Mouse (Mus musculus): ENCODE measurements around the gene Asb10. TPM values are rescaled to one million over a fixed set of nuclear protein-coding genes. Genes with fewer than 3 reads are reported as not detected.
"Not testable (repeated sequence)": the region's sequence is repeated elsewhere in the genome, so short reads cannot be mapped to it uniquely, and the experiment has no call there.

Asb10 gene
- polyA plus RNA-seq, 1 experiment from 2014 or later, result 10.2 TPM

DNA sequence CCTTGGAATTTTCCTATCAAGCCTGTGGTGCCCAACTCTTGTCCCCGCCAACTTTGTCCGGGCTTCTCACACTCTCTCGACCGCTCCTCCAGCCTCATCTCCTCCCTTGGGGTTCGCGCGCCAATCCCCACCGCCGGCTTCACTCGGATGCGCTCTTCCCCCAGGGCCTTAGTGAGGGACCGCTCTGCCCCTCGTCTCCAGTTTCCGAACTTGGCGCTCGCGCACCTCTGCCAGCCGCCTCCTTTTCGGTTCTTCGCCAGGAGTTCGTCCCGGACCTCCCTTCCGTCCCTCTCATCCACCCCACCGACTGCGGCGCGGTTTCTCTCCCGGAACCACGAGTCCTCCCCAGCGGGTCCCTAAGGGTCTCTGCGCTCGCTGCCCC, 36.0 kb upstream of the Asb10 start:
- peak overlapping the region; percentile 80 for H3K27ac ChIP-seq (ENCODE audit: low read length)
- under 1% methylated on average over 32 of the region's 32 CpGs for WGBS

DNA sequence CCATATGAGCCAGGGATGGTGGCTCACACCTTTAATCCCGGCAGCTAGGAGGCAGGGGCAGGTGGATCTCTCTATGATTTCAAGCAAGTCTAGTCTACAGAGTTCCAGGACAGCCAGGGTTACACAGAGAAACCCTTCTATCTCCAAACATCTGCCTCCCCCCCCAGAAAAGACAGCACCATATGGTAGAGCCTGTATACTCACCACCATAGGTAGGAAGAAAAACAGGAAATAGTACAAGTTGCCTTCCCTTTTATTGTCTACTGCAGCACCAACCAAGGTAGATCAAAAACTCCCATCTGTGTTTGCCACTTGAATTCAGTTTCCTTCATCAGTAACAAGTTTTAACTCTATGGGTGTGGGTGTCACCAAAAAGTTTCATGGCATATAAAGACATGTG, 35.2 kb upstream of the Asb10 start:
- H3K4me1 ChIP-seq (ENCODE audit: control insufficient read depth, insufficient read depth, low read length), result peaks cover 15% of the 10 kb centered on the region
- H3K9ac ChIP-seq (ENCODE audit: low read length), result no peak overlapping the region
- peaks cover 25% of the 10 kb centered on the region for H3K36me3 ChIP-seq (ENCODE audit: control insufficient read depth, insufficient read depth)
- H3K27me3 ChIP-seq (ENCODE audit: control insufficient read depth, insufficient read depth, low read length), result no peaks in the 10 kb centered on the region
- no peak for ATAC-seq (replicated peaks; ENCODE audit: extremely low read depth, insufficient read depth, low FRiP score)
- 82% methylated on average over 1 of the region's 1 CpGs for WGBS
- H3K27ac ChIP-seq (ENCODE audit: low read length), result no peak overlapping the region
- H3K9me3 ChIP-seq (replicated peaks; ENCODE audit: control insufficient read depth, low read length), result no peaks in the 10 kb centered on the region
- H3K4me2 ChIP-seq (ENCODE audit: low read depth, low read length), result peak overlapping the region; percentile 96
- H3K4me3 ChIP-seq (ENCODE audit: low read length), result no peak overlapping the region; the same call in 1 of the 2 replicates

More for the DNA sequence above, 36.0 kb upstream of the Asb10 start:
- peak overlapping the region; percentile 90 for H3K4me3 ChIP-seq (ENCODE audit: low read length)
- peaks cover 21% of the 10 kb centered on the region for H3K36me3 ChIP-seq (ENCODE audit: control insufficient read depth, insufficient read depth)
- no peaks in the 10 kb centered on the region for H3K9me3 ChIP-seq (replicated peaks; ENCODE audit: control insufficient read depth, low read length)
- peaks cover 15% of the 10 kb centered on the region for H3K4me1 ChIP-seq (ENCODE audit: control insufficient read depth, insufficient read depth, low read length)
- peak overlapping the region; percentile 96 for H3K4me2 ChIP-seq (ENCODE audit: low read depth, low read length)
- no peaks in the 10 kb centered on the region for H3K27me3 ChIP-seq (ENCODE audit: control insufficient read depth, insufficient read depth, low read length)
- peak overlapping the region; percentile 92 for H3K9ac ChIP-seq (ENCODE audit: low read length)
- peak; percentile 14 for ATAC-seq (replicated peaks; ENCODE audit: extremely low read depth, insufficient read depth, low FRiP score)

DNA sequence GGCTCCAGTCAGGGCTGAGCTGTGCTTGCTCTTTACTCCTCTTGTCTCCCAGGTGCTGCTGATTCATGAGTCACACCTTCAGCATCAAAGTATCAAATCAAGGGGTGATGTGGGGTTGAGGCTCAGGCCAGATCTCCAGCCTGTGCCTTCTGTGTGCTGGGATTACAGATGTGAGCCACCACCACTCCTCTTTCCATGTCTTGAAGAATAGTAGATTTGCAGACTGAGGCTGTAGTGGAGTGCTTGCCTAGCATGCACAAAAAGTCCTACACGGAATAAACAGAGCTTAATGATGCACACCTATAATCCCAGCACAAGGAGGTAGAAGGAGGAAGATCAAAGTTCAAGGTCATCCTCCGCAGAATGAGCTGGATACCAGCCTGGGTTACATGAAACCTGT, 15.9 kb upstream of the Asb10 start, which contains the start of gene 4931409K22Rik:
4931409K22Rik (minus strand) TSS at position 101 of the 400 bp plus-strand sequence.
- no peak within 1 kb of the TSS for H3K4me3 ChIP-seq (ENCODE audit: low read length)
- no peaks in the 10 kb centered on the region; the same call in 1 of the 2 replicates for H3K9me3 ChIP-seq (replicated peaks; ENCODE audit: control insufficient read depth, low read length)
- H3K27ac ChIP-seq (ENCODE audit: low read length), result no peak within 1 kb of the TSS
- no peaks in the 10 kb centered on the region; the same call in 1 of the 2 replicates for H3K27me3 ChIP-seq (ENCODE audit: control insufficient read depth, insufficient read depth, low read length)
- WGBS, result 82% methylated on average over 2 of the region's 2 CpGs
- ATAC-seq (replicated peaks; ENCODE audit: extremely low read depth, insufficient read depth, low FRiP score), result no peak
- H3K4me2 ChIP-seq (ENCODE audit: low read depth, low read length), result no peak within 1 kb of the TSS
- H3K4me1 ChIP-seq (ENCODE audit: control insufficient read depth, insufficient read depth, low read length), result no peaks in the 10 kb centered on the region
- H3K36me3 ChIP-seq (ENCODE audit: control insufficient read depth, insufficient read depth), result no peaks in the 10 kb centered on the region
- H3K9ac ChIP-seq (ENCODE audit: low read length), result no peak within 1 kb of the TSS

- H3K9me3 ChIP-seq (replicated peaks; ENCODE audit: control insufficient read depth, low read length); H3K9ac ChIP-seq (ENCODE audit: low read length); H3K4me3 ChIP-seq (ENCODE audit: low read length); ATAC-seq (replicated peaks; ENCODE audit: extremely low read depth, insufficient read depth, low FRiP score); H3K36me3 ChIP-seq (ENCODE audit: control insufficient read depth, insufficient read depth); H3K27ac ChIP-seq (ENCODE audit: low read length); H3K4me1 ChIP-seq (ENCODE audit: control insufficient read depth, insufficient read depth, low read length); H3K27me3 ChIP-seq (ENCODE audit: control insufficient read depth, insufficient read depth, low read length); H3K4me2 ChIP-seq (ENCODE audit: low read depth, low read length): not testable (repeated sequence)
- WGBS, result 93% methylated on average over 7 of the region's 7 CpGs
Measured at GRCm38 (mm10) chr5:24555335-24555734, 14.6 kb upstream of the Asb10 start.

GRCm38 (mm10) chr5:24553621-24554244, 13.0 kb upstream of the Asb10 start:
- no peak overlapping the region for H3K27ac ChIP-seq (ENCODE audit: low read length)
- peaks cover 7% of the 10 kb centered on the region for H3K4me1 ChIP-seq (ENCODE audit: control insufficient read depth, insufficient read depth, low read length)
- no peak overlapping the region for H3K9ac ChIP-seq (ENCODE audit: low read length)
- no peak overlapping the region for H3K4me2 ChIP-seq (ENCODE audit: low read depth, low read length)
- WGBS, result 51% methylated on average over 5 of the region's 5 CpGs
- H3K36me3 ChIP-seq (ENCODE audit: control insufficient read depth, insufficient read depth), result no peaks in the 10 kb centered on the region
- no peak for ATAC-seq (replicated peaks; ENCODE audit: extremely low read depth, insufficient read depth, low FRiP score)
- H3K9me3 ChIP-seq (replicated peaks; ENCODE audit: control insufficient read depth, low read length), result no peaks in the 10 kb centered on the region; the same call in 1 of the 2 replicates
- H3K4me3 ChIP-seq (ENCODE audit: low read length), result no peak overlapping the region
- H3K27me3 ChIP-seq (ENCODE audit: control insufficient read depth, insufficient read depth, low read length), result peaks cover 3% of the 10 kb centered on the region

- peaks cover 7% of the 10 kb centered on the region for H3K4me1 ChIP-seq (ENCODE audit: control insufficient read depth, insufficient read depth, low read length)
- no peak overlapping the region for H3K27ac ChIP-seq (ENCODE audit: low read length)
- 0 out of 2 replicates have a peak overlapping the region, but pooled peaks have one; percentile 18 for H3K4me3 ChIP-seq (ENCODE audit: low read length)
- peak overlapping the region; percentile 36; the same call in 1 of the 2 replicates for H3K9ac ChIP-seq (ENCODE audit: low read length)
- ATAC-seq (replicated peaks; ENCODE audit: extremely low read depth, insufficient read depth, low FRiP score), result no peak
- WGBS, result 47% methylated on average over 2 of the region's 2 CpGs
- H3K36me3 ChIP-seq (ENCODE audit: control insufficient read depth, insufficient read depth), result no peaks in the 10 kb centered on the region
- peak overlapping the region; percentile 52 for H3K4me2 ChIP-seq (ENCODE audit: low read depth, low read length)
- H3K27me3 ChIP-seq (ENCODE audit: control insufficient read depth, insufficient read depth, low read length), result peaks cover 3% of the 10 kb centered on the region
- H3K9me3 ChIP-seq (replicated peaks; ENCODE audit: control insufficient read depth, low read length), result no peaks in the 10 kb centered on the region; the same call in 1 of the 2 replicates
Measured at GRCm38 (mm10) chr5:24551317-24551688, 10.5 kb upstream of the Asb10 start.

- Histone ChIP-seq H3K27me3 (ENCODE audit: control insufficient read depth, insufficient read depth, low read length) (peaks cover 3% of the 10 kb centered on the region), H3K4me1 (ENCODE audit: control insufficient read depth, insufficient read depth, low read length) (peaks cover 7% of the 10 kb centered on the region), H3K9ac (ENCODE audit: low read length) (peak overlapping the region; percentile 36; the same call in 1 of the 2 replicates), H3K4me3 (ENCODE audit: low read length) (peak overlapping the region; percentile 18; the same call in 1 of the 2 replicates), H3K27ac (ENCODE audit: low read length) (no peak overlapping the region), H3K9me3 (replicated peaks; ENCODE audit: control insufficient read depth, low read length) (no peaks in the 10 kb centered on the region; the same call in 1 of the 2 replicates), H3K36me3 (ENCODE audit: control insufficient read depth, insufficient read depth) (no peaks in the 10 kb centered on the region), H3K4me2 (ENCODE audit: low read depth, low read length) (peak overlapping the region; percentile 52)
- 31% methylated on average over 26 of the region's 26 CpGs for WGBS
- ATAC-seq (replicated peaks; ENCODE audit: extremely low read depth, insufficient read depth, low FRiP score), result peak; percentile 65
Measured at GRCm38 (mm10) chr5:24550598-24551316, 10.0 kb upstream of the Asb10 start.

- Histone ChIP-seq H3K4me3 (ENCODE audit: low read length) (no peak overlapping the region), H3K9ac (ENCODE audit: low read length) (no peak overlapping the region), H3K4me1 (ENCODE audit: control insufficient read depth, insufficient read depth, low read length) (peaks cover 24% of the 10 kb centered on the region), H3K9me3 (replicated peaks; ENCODE audit: control insufficient read depth, low read length) (no peaks in the 10 kb centered on the region), H3K36me3 (ENCODE audit: control insufficient read depth, insufficient read depth) (no peaks in the 10 kb centered on the region), H3K27ac (ENCODE audit: low read length) (no peak overlapping the region), H3K4me2 (ENCODE audit: low read depth, low read length) (no peak overlapping the region), H3K27me3 (ENCODE audit: control insufficient read depth, insufficient read depth, low read length) (no peaks in the 10 kb centered on the region)
- ATAC-seq (replicated peaks; ENCODE audit: extremely low read depth, insufficient read depth, low FRiP score), result no peak
- 80% methylated on average over 7 of the region's 7 CpGs for WGBS
Measured at GRCm38 (mm10) chr5:24542643-24543042, 1.9 kb upstream of the Asb10 start.

DNA sequence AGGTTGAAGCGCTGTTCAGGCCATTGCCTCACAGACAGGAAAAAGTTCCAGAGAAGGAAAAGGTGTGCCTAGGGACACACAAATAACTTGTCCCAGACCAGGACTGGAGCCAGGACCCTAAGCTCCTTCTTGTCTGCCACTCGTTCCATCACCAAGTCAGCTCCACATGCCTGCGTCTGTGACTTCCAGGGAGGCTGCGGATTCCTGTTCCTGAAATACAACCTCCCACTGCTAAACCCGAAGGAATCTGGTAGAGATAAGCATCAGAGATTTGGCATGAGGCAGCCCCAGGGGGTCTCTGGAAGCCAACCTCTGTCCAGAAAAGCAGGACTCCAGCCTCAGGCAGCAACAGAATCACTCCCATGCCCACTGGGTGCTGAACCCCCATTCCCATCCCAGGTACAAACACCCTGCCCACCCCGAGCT, 379 bp upstream of the Asb10 start:
- WGBS, result 7% methylated on average over 6 of the region's 6 CpGs
- Histone ChIP-seq H3K4me2 (ENCODE audit: low read depth, low read length) (peak overlapping the region; percentile 63), H3K9me3 (replicated peaks; ENCODE audit: control insufficient read depth, low read length) (no peaks in the 10 kb centered on the region), H3K27me3 (ENCODE audit: control insufficient read depth, insufficient read depth, low read length) (no peaks in the 10 kb centered on the region), H3K9ac (ENCODE audit: low read length) (peak overlapping the region; percentile 63), H3K36me3 (ENCODE audit: control insufficient read depth, insufficient read depth) (no peaks in the 10 kb centered on the region), H3K4me3 (ENCODE audit: low read length) (peak overlapping the region; percentile 45), H3K27ac (ENCODE audit: low read length) (peak overlapping the region; percentile 84), H3K4me1 (ENCODE audit: control insufficient read depth, insufficient read depth, low read length) (peaks cover 24% of the 10 kb centered on the region)
- ATAC-seq (replicated peaks; ENCODE audit: extremely low read depth, insufficient read depth, low FRiP score), result no peak

Measured in heart, embryonic 16.5 days (tissue).